Mouse (Mus musculus) liver, embryonic 15.5 days (tissue): ENCODE data around the gene L1cam. TPM values are rescaled to one million over a fixed set of nuclear protein-coding genes. Genes with fewer than 3 reads are reported as not detected.

Experiments used
- ATAC-seq: fragments of 200-750 bp; cut with Nextera tagmentation; 2 replicates; pipeline ENCODE4 v1.8.0; 2017; ENCODE audit warnings: moderate number of reproducible peaks, mild to moderate bottlenecking, moderate library complexity; ENCODE audit not compliant: insufficient read depth
- H3K27ac ChIP-seq: fragments of 300-500 bp; sonication (generic); replicated peaks from 2 replicates; pipeline ENCODE4 v1.5.1; 2015; ENCODE audit warnings: mild to moderate bottlenecking, inconsistent platforms
- H3K27me3 ChIP-seq: fragments of 300-500 bp; sonication (generic); 2 replicates; pipeline ENCODE4 v1.6.1; 2015; ENCODE audit warnings: mild to moderate bottlenecking, inconsistent platforms
- H3K36me3 ChIP-seq: fragments of 300-500 bp; sonication (generic); replicated peaks from 2 replicates; pipeline ENCODE4 v1.6.1; 2015; ENCODE audit warnings: moderate library complexity, mild to moderate bottlenecking, inconsistent platforms
- H3K4me1 ChIP-seq: fragments of 300-500 bp; sonication (generic); replicated peaks from 2 replicates; pipeline ENCODE4 v1.6.1; 2015; ENCODE audit warnings: inconsistent platforms
- H3K4me2 ChIP-seq: fragments of 300-500 bp; sonication (generic); 2 replicates; pipeline ENCODE4 v1.6.1; 2015; ENCODE audit warnings: moderate library complexity, mild to moderate bottlenecking, inconsistent platforms
- H3K4me3 ChIP-seq: fragments of 300-500 bp; sonication (generic); replicated peaks from 2 replicates; pipeline ENCODE4 v1.5.1; 2015; ENCODE audit warnings: mild to moderate bottlenecking, inconsistent platforms
- H3K9ac ChIP-seq: fragments of 300-500 bp; sonication (generic); 2 replicates; pipeline ENCODE4 v1.6.1; 2015; ENCODE audit warnings: moderate library complexity, mild to moderate bottlenecking, inconsistent platforms
- H3K9me3 ChIP-seq: fragments of 300-500 bp; sonication (generic); replicated peaks from 2 replicates; pipeline ENCODE4 v1.6.1; 2016; ENCODE audit warnings: inconsistent platforms
- WGBS: fragments of 180-500 bp; shearing (Covaris S2); methylation state at CpG from one replicate; pipeline ENCODE4 v1.1.7; 2015; ENCODE audit warnings: mixed read lengths; ENCODE audit not compliant: insufficient replicate concordance; 5-methylcytosine and 5-hydroxymethylcytosine counted together
- polyA plus RNA-seq: library from polyadenylated mRNA; unstranded; fragments of >200 nt; fragmentation: Nextera tagmentation; extraction: Ambion mirVana; gene quantifications from 2 replicates; pipeline ENCODE4 v1.2.1, GENCODE M21; 2015

Gene L1cam
- 0.21 and 0.26 TPM in 2 replicates for polyA plus RNA-seq

DNA sequence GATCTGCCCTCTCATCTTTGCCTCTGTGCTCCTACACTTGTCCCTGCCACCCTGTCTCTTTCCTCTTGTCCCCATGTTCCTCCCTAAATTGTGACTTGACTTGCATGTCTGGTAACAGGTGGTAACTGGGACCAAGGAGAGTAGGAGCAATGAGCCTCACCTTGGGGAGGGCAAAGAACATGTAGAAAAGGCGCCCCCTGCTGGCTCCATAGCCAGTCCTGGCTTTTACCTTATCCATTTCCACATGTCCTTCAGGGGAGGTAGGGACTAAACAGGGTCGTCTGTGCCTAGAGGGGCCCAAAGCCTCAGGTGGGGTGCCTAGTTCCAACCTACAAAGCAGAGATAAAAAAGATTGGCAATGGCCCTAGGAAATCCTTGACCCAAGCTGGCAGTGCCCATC is at the start of gene L1cam:
L1cam (minus strand) TSS at position 387 of the 400 bp plus-strand sequence.
- no peak for ATAC-seq

DNA sequence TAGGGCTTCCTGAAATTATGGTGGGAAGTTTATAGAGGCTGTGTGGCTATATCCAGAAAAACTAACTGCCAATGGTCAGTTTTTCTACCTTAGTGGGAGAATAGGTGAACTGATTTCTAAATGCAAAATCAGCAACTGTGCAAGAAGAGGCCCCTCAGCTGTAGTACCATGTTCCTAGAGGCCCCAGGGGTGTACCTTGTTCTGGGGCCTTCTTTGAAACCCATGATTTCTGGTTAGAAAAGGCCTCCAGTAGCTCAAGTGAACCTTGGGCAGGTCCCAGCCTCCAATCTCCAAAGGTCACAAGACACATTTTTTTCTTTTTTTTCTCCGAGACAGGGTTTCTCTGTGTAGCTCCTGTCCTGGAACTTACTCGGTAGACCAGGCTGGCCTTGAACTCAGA is 46.4 kb upstream of the L1cam start:
- Histone ChIP-seq H3K36me3 (peaks cover 61% of the 10 kb centered on the region), H3K4me2 (no peak overlapping the region), H3K9ac (no peak overlapping the region), H3K27me3 (no peaks in the 10 kb centered on the region), H3K9me3 (no peaks in the 10 kb centered on the region), H3K4me3 (no peak overlapping the region), H3K27ac (no peak overlapping the region), H3K4me1 (no peaks in the 10 kb centered on the region)
- WGBS: 73% methylated on average over 2 of the region's 2 CpGs
- ATAC-seq: no peak

More for the DNA sequence above, at the start of gene L1cam:
- Histone ChIP-seq H3K9me3 (no peaks in the 10 kb centered on the region), H3K27me3 (peaks cover 3% of the 10 kb centered on the region; the same call in 1 of the 2 replicates), H3K27ac (no peak within 1 kb of the TSS), H3K36me3 (no peaks in the 10 kb centered on the region), H3K9ac (no peak within 1 kb of the TSS), H3K4me1 (no peaks in the 10 kb centered on the region), H3K4me3 (no peak within 1 kb of the TSS), H3K4me2 (no peak within 1 kb of the TSS)
- WGBS: 17% methylated on average over 2 of the region's 2 CpGs

DNA sequence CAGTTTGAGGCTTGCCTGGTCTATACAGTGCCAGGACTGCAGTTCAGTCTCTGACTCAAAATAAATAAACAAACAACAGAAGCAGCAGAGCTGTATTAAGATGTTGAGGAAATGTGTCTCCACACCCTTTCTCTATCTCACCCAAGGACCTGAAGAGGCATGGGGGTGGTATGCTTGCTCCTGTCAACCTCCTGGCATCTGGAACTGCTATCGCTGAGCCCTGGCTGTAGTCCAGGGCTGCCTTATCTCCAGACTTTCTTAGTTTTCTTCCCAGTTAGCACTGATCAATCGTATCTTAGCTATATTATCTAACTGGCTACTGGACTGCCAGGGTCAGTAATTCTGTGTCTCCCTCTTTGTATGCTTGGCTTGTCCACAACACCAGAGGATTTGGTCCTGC is 46.0 kb upstream of the L1cam start:
- 0 out of 2 replicates have a peak, but pooled peaks have one; percentile 18 for ATAC-seq
- 54% methylated on average over 2 of the region's 2 CpGs for WGBS
- Histone ChIP-seq H3K9ac (no peak overlapping the region), H3K9me3 (no peaks in the 10 kb centered on the region), H3K4me3 (no peak overlapping the region), H3K27me3 (no peaks in the 10 kb centered on the region), H3K4me1 (no peaks in the 10 kb centered on the region), H3K4me2 (no peak overlapping the region), H3K36me3 (peaks cover 57% of the 10 kb centered on the region), H3K27ac (no peak overlapping the region)

DNA sequence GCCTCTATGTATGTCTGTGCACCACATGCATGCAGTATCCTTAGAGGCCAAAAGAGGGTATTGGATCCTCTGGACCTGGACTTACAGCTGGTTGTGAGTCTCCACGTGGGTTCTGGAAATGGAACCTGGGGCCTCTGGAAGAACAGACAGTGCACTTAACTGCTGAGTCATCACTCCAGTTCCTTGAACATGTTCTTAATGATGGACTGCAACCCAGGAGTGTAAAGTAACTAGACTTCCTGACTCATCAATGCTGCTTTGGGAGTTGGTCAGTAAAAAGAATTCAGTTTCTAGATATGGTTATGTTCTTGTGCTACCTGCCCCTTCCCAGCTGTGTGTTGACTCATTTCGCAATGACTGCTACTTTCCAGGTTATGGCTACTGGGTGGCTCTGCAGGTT is 36.0 kb upstream of the L1cam start:
- 44% methylated on average over 2 of the region's 2 CpGs for WGBS
- no peak for ATAC-seq
- Histone ChIP-seq H3K4me3 (no peak overlapping the region), H3K4me2 (no peak overlapping the region), H3K4me1 (peaks cover 26% of the 10 kb centered on the region), H3K9ac (no peak overlapping the region), H3K27me3 (no peaks in the 10 kb centered on the region), H3K9me3 (no peaks in the 10 kb centered on the region), H3K27ac (no peak overlapping the region), H3K36me3 (no peaks in the 10 kb centered on the region)

DNA sequence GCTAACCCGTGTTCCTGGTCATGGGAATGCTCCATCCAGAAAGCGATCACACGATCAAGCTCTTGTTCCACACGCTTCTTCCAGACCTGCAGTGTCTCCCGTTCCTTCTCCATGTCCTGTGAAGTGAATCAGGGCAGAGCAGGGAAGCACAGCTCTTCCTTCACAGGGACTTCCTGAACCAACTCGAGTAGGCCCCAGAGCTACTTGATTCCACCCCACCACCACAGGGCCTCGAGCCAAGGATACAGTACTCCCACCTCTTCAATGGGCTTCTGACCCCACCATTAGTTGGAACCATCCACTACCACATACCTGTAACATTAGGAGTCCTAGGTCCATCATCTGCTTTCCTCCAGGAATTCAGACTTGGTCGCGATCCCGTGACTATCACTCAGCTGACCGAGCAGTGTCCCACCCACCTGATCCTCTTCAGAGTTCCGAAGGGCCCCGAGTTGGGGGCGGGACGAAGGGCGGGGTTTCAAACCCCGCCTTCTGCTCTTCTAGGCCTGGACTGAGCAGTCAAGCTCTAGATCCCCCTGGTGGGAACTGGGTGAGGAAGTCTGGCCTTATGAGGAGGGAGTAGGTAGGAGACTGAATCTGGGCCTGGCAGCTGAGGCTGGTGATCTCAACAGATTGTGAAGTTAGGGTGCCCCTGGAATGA is 34.6 kb upstream of the L1cam start, which contains the start of gene Renbp:
Renbp (minus strand) TSS at position 449 of the 661 bp plus-strand sequence.
- Histone ChIP-seq H3K27ac (no peak within 1 kb of the TSS), H3K4me3 (peak within 1 kb of the TSS; percentile 33), H3K4me2 (peak within 1 kb of the TSS; percentile 52), H3K27me3 (no peaks in the 10 kb centered on the region), H3K9me3 (no peaks in the 10 kb centered on the region), H3K9ac (0 out of 2 replicates have a peak within 1 kb of the TSS, but pooled peaks have one; percentile 18), H3K4me1 (peaks cover 26% of the 10 kb centered on the region), H3K36me3 (no peaks in the 10 kb centered on the region)
- ATAC-seq: peak; percentile 85
- WGBS: 32% methylated on average over 17 of the region's 17 CpGs

DNA sequence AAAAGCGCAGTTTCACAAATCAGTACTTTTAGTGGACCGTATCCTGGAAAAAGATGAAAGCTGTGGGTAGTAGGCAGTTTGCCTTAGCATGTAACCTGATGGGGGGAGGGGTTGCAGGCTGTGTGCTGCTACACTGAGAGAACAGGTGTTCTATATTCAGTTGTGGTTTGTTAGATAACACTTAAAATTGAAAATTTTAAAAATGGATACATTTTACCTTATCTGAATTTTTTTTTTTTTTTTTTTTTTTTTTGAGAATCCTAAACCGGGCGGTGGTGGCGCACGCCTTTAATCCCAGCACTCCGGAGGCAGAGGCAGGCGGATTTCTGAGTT is 26.6 kb upstream of the L1cam start:
- Histone ChIP-seq H3K36me3 (peaks cover 7% of the 10 kb centered on the region; the same call in 1 of the 2 replicates), H3K27me3 (no peaks in the 10 kb centered on the region), H3K4me3 (peak overlapping the region; percentile 68), H3K9ac (peak overlapping the region; percentile 54), H3K27ac (peak overlapping the region; percentile 74), H3K9me3 (no peaks in the 10 kb centered on the region), H3K4me2 (peak overlapping the region; percentile 90), H3K4me1 (0 out of 2 replicates have a peak, but pooled peaks cover 7% of the 10 kb centered on the region)
- ATAC-seq: no peak
- 72% methylated on average over 8 of the region's 8 CpGs for WGBS

DNA sequence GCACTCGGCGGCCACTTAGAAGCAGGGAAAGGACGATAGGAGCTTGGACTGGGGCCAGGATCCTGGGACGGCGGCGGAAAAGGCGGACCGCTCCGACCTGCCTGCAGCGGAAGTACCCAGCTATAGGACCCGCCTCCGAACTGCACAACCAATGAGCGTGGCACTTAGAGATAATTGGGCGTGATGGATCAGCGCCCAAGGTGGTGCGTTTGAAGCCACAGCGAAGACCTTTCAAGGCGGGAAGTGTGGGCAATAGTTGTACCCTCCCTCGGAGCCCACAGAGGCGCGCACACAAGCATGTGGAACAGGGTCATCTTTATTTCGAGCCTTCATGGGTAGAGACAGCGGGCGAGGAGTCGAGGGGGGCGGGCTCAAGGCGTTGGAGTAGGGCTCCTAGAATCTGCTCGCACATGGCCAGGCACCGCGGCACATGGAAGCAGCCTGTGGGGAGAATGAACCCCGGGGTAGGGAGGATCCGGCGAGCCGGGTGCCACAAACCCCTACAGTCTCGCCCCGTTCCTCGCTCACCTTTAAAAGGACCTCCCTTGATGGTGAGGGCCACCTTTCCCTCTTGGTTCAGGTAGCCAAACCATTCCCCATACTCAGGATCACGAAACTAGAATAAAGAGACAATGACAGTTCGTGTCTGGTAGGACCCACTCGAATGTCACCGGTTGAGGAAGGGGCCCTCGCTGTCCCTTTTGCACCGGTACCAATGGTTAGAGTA is 26.1 kb upstream of the L1cam start, which contains the start of the genes Arhgap4 and Naa10:
Arhgap4 (minus strand) TSS at position 48 of the 727 bp plus-strand sequence.
Naa10 (minus strand) TSS at position 122 of the 727 bp plus-strand sequence.
- H3K36me3 ChIP-seq: peaks cover 11% of the 10 kb centered on the region; the same call in 1 of the 2 replicates
- H3K27ac ChIP-seq: peak within 1 kb of the TSS; percentile 74
- peak within 1 kb of the TSS; percentile 68 for H3K4me3 ChIP-seq
- peak within 1 kb of the TSS; percentile 90 for H3K4me2 ChIP-seq
- no peaks in the 10 kb centered on the region for H3K27me3 ChIP-seq
- H3K4me1 ChIP-seq: 0 out of 2 replicates have a peak, but pooled peaks cover 7% of the 10 kb centered on the region
- ATAC-seq: peak; percentile 97
- H3K9ac ChIP-seq: peak within 1 kb of the TSS; percentile 69
- WGBS: 19% methylated on average over 43 of the region's 43 CpGs
- no peaks in the 10 kb centered on the region for H3K9me3 ChIP-seq

DNA sequence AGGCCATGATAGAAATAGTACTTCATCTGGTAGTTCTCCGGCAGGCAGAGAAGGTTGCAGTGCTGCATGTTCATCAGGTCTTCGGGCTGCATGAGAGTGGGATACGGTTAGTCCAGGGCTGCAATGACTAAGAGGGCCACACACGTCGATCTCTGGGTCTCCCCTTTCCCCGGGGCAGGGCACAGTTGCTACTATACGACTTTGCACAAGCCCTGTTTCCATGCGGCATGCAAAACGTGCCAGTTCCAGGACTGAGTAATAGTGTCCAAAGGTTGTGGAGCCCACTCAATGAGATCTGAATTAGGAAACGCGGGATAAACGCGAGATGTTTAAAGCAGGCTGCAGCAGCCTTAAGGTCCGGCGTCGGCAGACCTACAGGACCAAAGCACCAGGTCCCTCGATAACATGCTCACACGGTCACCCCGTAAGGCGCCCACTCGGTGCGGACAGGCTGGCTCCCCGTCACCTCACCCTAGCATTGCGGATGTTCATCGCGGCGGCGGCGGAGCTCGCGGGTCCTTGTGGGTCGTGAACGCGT is 25.4 kb upstream of the L1cam start:
- no peaks in the 10 kb centered on the region for H3K9me3 ChIP-seq
- H3K4me1 ChIP-seq: 0 out of 2 replicates have a peak, but pooled peaks cover 7% of the 10 kb centered on the region
- peak overlapping the region; percentile 74 for H3K27ac ChIP-seq
- ATAC-seq: peak; percentile 26
- peak overlapping the region; percentile 68 for H3K4me3 ChIP-seq
- 12% methylated on average over 34 of the region's 34 CpGs for WGBS
- no peaks in the 10 kb centered on the region for H3K27me3 ChIP-seq
- H3K36me3 ChIP-seq: peaks cover 11% of the 10 kb centered on the region; the same call in 1 of the 2 replicates
- peak overlapping the region; percentile 90 for H3K4me2 ChIP-seq
- H3K9ac ChIP-seq: peak overlapping the region; percentile 69

DNA sequence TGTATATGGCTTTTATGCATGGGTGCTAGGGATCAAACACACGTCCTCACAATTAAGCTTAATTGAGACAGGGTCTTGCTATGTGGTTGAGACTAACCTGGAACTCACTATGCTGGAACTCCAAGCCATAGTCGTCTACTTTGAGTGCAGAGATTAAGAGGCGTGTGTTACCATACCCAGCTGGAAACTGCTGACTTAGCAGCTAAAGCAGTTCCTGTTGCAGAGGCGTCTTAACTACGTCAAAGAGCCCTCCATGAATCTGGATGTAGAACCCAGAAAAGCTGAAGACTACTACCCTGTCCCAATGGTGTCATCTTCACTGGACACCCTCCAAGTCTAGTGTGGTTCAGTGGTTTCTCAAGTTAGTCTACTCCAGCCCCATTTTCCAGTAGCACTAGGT is 22.7 kb upstream of the L1cam start:
- H3K27ac ChIP-seq: no peak overlapping the region
- 71% methylated on average over 5 of the region's 5 CpGs for WGBS
- ATAC-seq: no peak
- no peaks in the 10 kb centered on the region for H3K9me3 ChIP-seq
- H3K4me3 ChIP-seq: no peak overlapping the region
- no peak overlapping the region for H3K9ac ChIP-seq
- H3K36me3 ChIP-seq: peaks cover 11% of the 10 kb centered on the region; the same call in 1 of the 2 replicates
- H3K27me3 ChIP-seq: no peaks in the 10 kb centered on the region
- H3K4me2 ChIP-seq: no peak overlapping the region
- H3K4me1 ChIP-seq: peaks cover 29% of the 10 kb centered on the region

DNA sequence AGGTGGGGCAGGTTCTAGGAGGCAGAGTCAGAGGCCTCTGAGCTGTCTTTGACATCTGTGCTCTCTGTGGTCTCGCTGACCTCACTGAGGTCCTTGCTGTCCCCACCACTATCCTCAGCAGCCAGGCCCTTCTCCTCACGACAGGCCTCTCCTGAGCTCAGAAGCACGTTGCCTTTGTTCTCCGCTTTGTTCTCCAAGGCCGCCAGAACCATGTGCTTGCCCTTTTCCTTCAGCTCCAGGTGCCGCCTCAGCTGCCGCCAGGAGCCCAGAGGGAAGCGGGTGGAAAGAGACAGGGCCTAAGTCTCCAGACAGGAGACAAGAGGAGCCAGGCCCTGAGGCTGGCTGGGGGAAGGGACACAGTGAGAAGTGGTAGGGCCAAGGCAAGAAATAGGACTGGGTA is 21.0 kb upstream of the L1cam start:
- H3K4me2 ChIP-seq: no peak overlapping the region
- H3K4me1 ChIP-seq: peaks cover 26% of the 10 kb centered on the region
- H3K27ac ChIP-seq: no peak overlapping the region
- no peaks in the 10 kb centered on the region for H3K9me3 ChIP-seq
- H3K9ac ChIP-seq: no peak overlapping the region
- WGBS: 76% methylated on average over 8 of the region's 8 CpGs
- no peaks in the 10 kb centered on the region for H3K27me3 ChIP-seq
- peaks cover 11% of the 10 kb centered on the region; the same call in 1 of the 2 replicates for H3K36me3 ChIP-seq
- no peak overlapping the region for H3K4me3 ChIP-seq
- ATAC-seq: no peak
